22 mouse cellular contexts compared by ENCODE assay signal in genomic region chr15:31285695-31286094, GRCm38 (mm10).
A peak's percentile ranks its signal among the peaks of the same experiment; 100 is the strongest.
DNase-seq lines count a peak whose midpoint lies in the region; ATAC-seq and TF ChIP-seq lines count a peak whose summit lies in the region.
"Had no signal": no experiment of that assay in that cellular context is flagged by ENCODE, and none has a peak within 500 bp of the region (broad histone marks: within the 10 kb centered on the region; RNA-seq: fewer than 3 reads in every experiment).

No protein-coding gene starts in this region.

- ATAC-seq in cerebellum, adult (ENCODE audit: insufficient number of reproducible peaks, low FRiP score, low TSS enrichment): 0 out of 2 replicates have a peak, but pooled peaks have one; percentile 11
- ATAC-seq in kidney, embryonic 15.5 days (replicated peaks; ENCODE audit: low FRiP score): no peak
- ATAC-seq: activated CD4-positive, CD25-positive, alpha-beta regulatory T cell, adult 4 months; CD4-positive, CD25-positive, alpha-beta regulatory T cell, adult 4 months; Patski had no signal

- H3K4me3 ChIP-seq in kidney, adult 2 months (ENCODE audit: insufficient read depth, low read depth, low read length): no peak overlapping the region
- H3K4me3 ChIP-seq in kidney, embryonic 15.5 days (replicated peaks): no peak overlapping the region
- H3K4me3 ChIP-seq in layer of hippocampus, adult 2 months: no peak overlapping the region
- no peak overlapping the region for H3K4me3 ChIP-seq in myocyte
- H3K4me3 ChIP-seq: embryonic facial prominence, embryonic 10.5 days; embryonic facial prominence, embryonic 12.5 days; forebrain, embryonic 13.5 days; forebrain, embryonic 15.5 days had no signal

- H3K9ac ChIP-seq in kidney, embryonic 15.5 days: no peak overlapping the region
- H3K9ac ChIP-seq: embryonic facial prominence, embryonic 12.5 days; forebrain, embryonic 13.5 days; forebrain, embryonic 15.5 days had no signal

- DNase-seq in cerebellum, adult 11-12 months: no peak
- peak; percentile 63 for DNase-seq in kidney, adult 2 months
- DNase-seq in layer of hippocampus, adult 2 months (ENCODE audit: low spot score in 2 of 2): no peak
- no peak for DNase-seq in layer of hippocampus, postnatal 25 days (ENCODE audit: extremely low spot score in 1 of 2, low spot score in 1 of 2)
- DNase-seq in urinary bladder, postnatal 14 days (ENCODE audit: low spot score): no peak
- DNase-seq: adrenal gland, adult 8-10 months; adrenal gland, postnatal 14 days; adrenal gland, postnatal 36 days; B cell, adult 2 months; cerebellum, adult 11 months had no signal

- H3ac ChIP-seq in myocyte (ENCODE audit: control insufficient read depth, insufficient read length): no peak overlapping the region

- H3K36me3 ChIP-seq in kidney, adult 2 months (ENCODE audit: control insufficient read depth, insufficient read depth, low read length): no peaks in the 10 kb centered on the region
- no peaks in the 10 kb centered on the region for H3K36me3 ChIP-seq in kidney, embryonic 15.5 days
- H3K36me3 ChIP-seq in myocyte (ENCODE audit: control insufficient read depth, insufficient read depth): no peaks in the 10 kb centered on the region
- H3K36me3 ChIP-seq: embryonic facial prominence, embryonic 10.5 days; embryonic facial prominence, embryonic 12.5 days; forebrain, embryonic 15.5 days; G1E had no signal

- 63% methylated on average over 3 of the region's 3 CpGs for WGBS in kidney, adult 2 months
- 81% methylated on average over 3 of the region's 3 CpGs for WGBS in kidney, embryonic 15.5 days

- no peaks in the 10 kb centered on the region for H3K27me3 ChIP-seq in kidney, adult 2 months (replicated peaks; ENCODE audit: control insufficient read depth, insufficient read depth, low read length)
- H3K27me3 ChIP-seq in kidney, embryonic 15.5 days: no peaks in the 10 kb centered on the region
- no peaks in the 10 kb centered on the region for H3K27me3 ChIP-seq in myocyte (ENCODE audit: control insufficient read depth, insufficient read depth, insufficient read length)
- H3K27me3 ChIP-seq: CH12.LX; embryonic facial prominence, embryonic 12.5 days; forebrain, embryonic 13.5 days; forebrain, embryonic 15.5 days; Patski had no signal

- TF ChIP-seq CTCF in kidney, adult 2 months (conservative IDR thresholded peaks at IDR 0.05; ENCODE audit: insufficient read depth, insufficient read length, low read depth, low read length): no peak
- TF ChIP-seq CTCF in layer of hippocampus, adult 2 months (conservative IDR thresholded peaks at IDR 0.05): no peak

- H3K4me2 ChIP-seq in kidney, embryonic 15.5 days: no peak overlapping the region
- no peak overlapping the region for H3K4me2 ChIP-seq in myocyte (ENCODE audit: low read depth)
- H3K4me2 ChIP-seq: embryonic facial prominence, embryonic 12.5 days; forebrain, embryonic 13.5 days; forebrain, embryonic 15.5 days had no signal

- no peak overlapping the region for H3K27ac ChIP-seq in kidney, adult 2 months (ENCODE audit: insufficient read depth, low read depth, low read length)
- no peak overlapping the region for H3K27ac ChIP-seq in kidney, embryonic 15.5 days
- H3K27ac ChIP-seq in layer of hippocampus, adult 2 months: peak overlapping the region; percentile 65; the same call in 1 of the 2 replicates
- H3K27ac ChIP-seq: embryonic facial prominence, embryonic 10.5 days; embryonic facial prominence, embryonic 12.5 days; forebrain, embryonic 13.5 days had no signal

- TF ChIP-seq POLR2A in kidney, adult 2 months (IDR thresholded peaks at IDR 0.05; ENCODE audit: low read depth, low read length): no peak
- no peak for TF ChIP-seq POLR2A in myocyte (IDR thresholded peaks at IDR 0.05; ENCODE audit: insufficient read length, low read depth)

- H3K79me2 ChIP-seq in myocyte (ENCODE audit: control insufficient read depth, insufficient read depth): no peaks in the 10 kb centered on the region

- H3K4me1 ChIP-seq in kidney, adult 2 months (ENCODE audit: control insufficient read depth, insufficient read depth, low read length): no peaks in the 10 kb centered on the region
- no peaks in the 10 kb centered on the region for H3K4me1 ChIP-seq in kidney, embryonic 15.5 days
- H3K4me1 ChIP-seq: embryonic facial prominence, embryonic 12.5 days; forebrain, embryonic 13.5 days; forebrain, embryonic 15.5 days had no signal

- no peaks in the 10 kb centered on the region; the same call in 1 of the 2 replicates for H3K9me3 ChIP-seq in kidney, embryonic 15.5 days (replicated peaks)
- H3K9me3 ChIP-seq: embryonic facial prominence, embryonic 10.5 days; embryonic facial prominence, embryonic 12.5 days; forebrain, embryonic 13.5 days; forebrain, embryonic 15.5 days had no signal

TF ChIP-seq in myocyte, 11 proteins besides CTCF, POLR2A, EP300 and RAD21:
- TF ChIP-seq MYOG (IDR thresholded peaks at IDR 0.05; ENCODE audit: control insufficient read depth in 1 of 3, insufficient read depth in 1 of 3, insufficient read length in 2 of 3, low read depth in 2 of 3) (peak in 1 of 3 experiments; percentile 36), TCF3 (IDR thresholded peaks at IDR 0.05; ENCODE audit: insufficient read length, low read depth) (no peak), TCF12 (IDR thresholded peaks at IDR 0.05; ENCODE audit: insufficient read depth, poor library complexity, severe bottlenecking) (no peak), REST (IDR thresholded peaks at IDR 0.05; ENCODE audit: insufficient read depth, insufficient read length) (no peak), MYOD1 (IDR thresholded peaks at IDR 0.05; ENCODE audit: control insufficient read depth in 1 of 3, insufficient read length in 2 of 3, low read depth in 2 of 3) (peak in 2 of 3 experiments; percentile 41 to 55), SRF (IDR thresholded peaks at IDR 0.05; ENCODE audit: control insufficient read depth, insufficient read length, low read depth) (no peak), CEBPB (IDR thresholded peaks at IDR 0.05; ENCODE audit: insufficient read depth, poor library complexity, severe bottlenecking) (no peak), POLR2AphosphoS2 (IDR thresholded peaks at IDR 0.05; ENCODE audit: insufficient read length, low read depth) (no peak), MAX (IDR thresholded peaks at IDR 0.05; ENCODE audit: low read depth) (no peak), E2F4 (IDR thresholded peaks at IDR 0.05; ENCODE audit: insufficient read depth) (no peak), USF1 (IDR thresholded peaks at IDR 0.05; ENCODE audit: low read depth) (no peak)
